Mouse (Mus musculus) embryonic fibroblast, embryonic 13.5 days (primary cell): ENCODE data around the gene Gm13283. TPM values are rescaled to one million over a fixed set of nuclear protein-coding genes. Genes with fewer than 3 reads are reported as not detected.
"Not testable (repeated sequence)": the region's sequence is repeated elsewhere in the genome, so short reads cannot be mapped to it uniquely, and the experiment has no call there.

Source experiments
- H3K27ac ChIP-seq: 2 replicates; pipeline ENCODE4 v1.5.1; 2012; ENCODE audit warnings: low read length, control low read depth, inconsistent platforms; ENCODE audit not compliant: insufficient read depth
- H3K4me1 ChIP-seq: 2 replicates; pipeline ENCODE4 v1.6.1; 2011; ENCODE audit warnings: low read length; ENCODE audit not compliant: control insufficient read depth, insufficient read depth
- H3K4me3 ChIP-seq: 2 replicates; pipeline ENCODE4 v1.5.1; 2011; ENCODE audit warnings: mild to moderate bottlenecking, control low read depth, low read length; ENCODE audit not compliant: insufficient read depth
- CTCF ChIP-seq: IDR thresholded peaks from 2 replicates; pipeline ENCODE4 v1.5.1; 2011; ENCODE audit warnings: mild to moderate bottlenecking, control low read depth, low read length, moderate library complexity, borderline replicate concordance; ENCODE audit not compliant: insufficient read depth
- POLR2A ChIP-seq: IDR thresholded peaks from 2 replicates; pipeline ENCODE4 v1.6.1; 2011; ENCODE audit warnings: low read depth, mild to moderate bottlenecking, control low read depth, low read length, moderate library complexity
- polyA plus RNA-seq: library from polyadenylated mRNA; stranded (reverse); fragments of >200 nt; gene quantifications from 2 replicates; pipeline ENCODE4 v1.2.4, GENCODE M21; 2011; ENCODE audit warnings: low read depth; ENCODE audit not compliant: missing spikeins, insufficient read length

Gm13283 gene
- not detected in 2 replicates for polyA plus RNA-seq

DNA sequence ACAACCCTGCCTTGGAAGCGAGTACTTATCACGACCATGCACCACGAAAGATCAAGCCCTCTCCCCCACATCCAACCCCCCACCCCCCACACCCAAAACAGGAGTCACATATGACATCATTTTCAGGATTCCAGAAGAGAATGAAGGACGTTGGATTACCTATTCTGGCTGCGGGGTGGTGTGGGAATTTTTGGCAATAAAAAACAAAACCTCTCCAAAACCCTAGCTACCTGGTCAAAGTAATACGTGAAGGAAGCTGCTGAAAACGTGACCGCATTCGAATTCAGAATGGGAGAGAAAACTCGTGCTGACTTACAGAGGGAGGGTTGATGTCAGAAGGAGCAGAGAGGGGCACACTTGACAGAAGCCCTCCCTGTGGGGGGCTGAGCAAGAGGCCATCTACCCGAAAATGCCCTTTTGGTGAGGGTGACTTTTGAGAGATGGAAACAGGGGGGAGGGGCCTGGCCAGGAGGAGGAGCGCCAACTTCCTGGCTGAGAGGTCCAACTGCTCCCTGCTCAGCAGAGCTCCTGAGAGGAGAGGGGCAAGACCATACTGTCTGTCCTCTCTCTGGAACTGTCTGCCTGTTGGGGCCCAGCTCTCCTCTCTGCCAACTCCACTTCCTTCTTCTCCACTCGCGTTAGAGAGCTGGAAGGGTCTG lies at the start of gene Gm13283:
TSS of gene Gm13283 (plus strand) at position 510 of the 659 bp plus-strand sequence.
- Histone ChIP-seq H3K27ac (peak within 1 kb of the TSS; percentile 73; the same call in 1 of the 2 replicates), H3K4me3 (peak within 1 kb of the TSS; percentile 27; the same call in 1 of the 2 replicates)
- 0 out of 2 replicates have a peak, but pooled peaks have one; percentile 17 for TF ChIP-seq POLR2A
- not testable (repeated sequence) for H3K4me1 ChIP-seq

DNA sequence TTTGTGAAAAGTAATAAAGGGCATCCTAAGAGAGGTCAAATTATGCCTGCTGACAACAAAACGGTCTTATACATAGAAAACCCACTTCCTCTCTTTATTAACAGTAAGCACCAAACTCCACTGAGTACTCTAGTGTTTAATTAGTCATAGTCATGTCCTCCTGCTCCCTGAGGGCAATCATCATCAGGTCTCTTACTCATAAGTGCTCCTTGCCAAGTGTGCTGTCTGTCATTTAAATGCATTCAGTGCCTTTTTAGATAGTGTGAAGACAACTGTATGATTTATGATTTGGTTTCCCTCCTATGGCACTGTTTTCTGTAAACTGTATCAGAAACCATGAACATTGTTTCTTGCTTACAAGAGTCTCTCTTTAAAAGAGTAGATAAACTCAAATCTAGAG lies 45.6 kb upstream of the Gm13283 start:
- Histone ChIP-seq H3K27ac (no peak overlapping the region), H3K4me3 (no peak overlapping the region), H3K4me1 (no peaks in the 10 kb centered on the region; the same call in 1 of the 2 replicates)
- TF ChIP-seq POLR2A (no peak), CTCF (no peak)

DNA sequence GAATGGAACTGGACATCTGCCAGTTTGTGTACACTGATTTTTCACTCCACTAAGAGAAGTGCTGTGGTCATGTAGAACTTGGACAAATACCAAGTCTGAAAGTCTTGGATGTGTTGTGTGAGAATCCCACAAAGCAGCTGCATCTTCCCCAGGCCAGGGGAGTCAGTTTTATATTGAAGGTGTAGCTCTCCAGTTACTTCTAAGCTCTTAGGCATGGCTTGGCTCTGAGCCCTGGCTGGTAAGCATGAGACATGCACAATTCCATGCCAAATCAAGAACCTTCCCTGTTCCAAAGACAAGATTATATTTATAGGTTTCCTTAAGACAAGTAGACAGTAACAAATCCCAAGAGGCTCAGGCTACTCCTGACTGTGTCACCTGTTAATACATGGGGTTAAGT lies 44.9 kb upstream of the Gm13283 start:
- Histone ChIP-seq H3K4me3 (no peak overlapping the region), H3K4me1 (no peaks in the 10 kb centered on the region; the same call in 1 of the 2 replicates), H3K27ac (no peak overlapping the region)
- no peak for TF ChIP-seq POLR2A
- no peak for TF ChIP-seq CTCF

DNA sequence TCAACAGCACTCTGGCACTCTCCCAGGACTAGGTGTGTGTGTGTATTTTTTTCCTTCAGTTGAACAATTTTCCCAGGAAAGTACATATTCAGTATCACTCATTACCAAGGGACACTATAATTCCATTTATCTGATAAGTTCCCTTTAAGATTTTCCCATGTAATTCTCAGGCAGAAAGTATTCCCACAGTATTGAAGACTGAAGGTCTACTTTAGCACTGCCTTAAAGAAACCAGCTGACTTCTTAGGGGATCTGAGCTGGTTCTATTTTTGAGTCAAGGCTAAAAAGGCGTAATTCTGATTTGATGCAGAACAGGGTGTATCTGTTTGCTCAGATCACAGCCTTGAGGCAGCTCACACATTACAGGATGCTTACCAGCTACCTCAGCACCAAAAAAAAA lies 41.2 kb upstream of the Gm13283 start:
- peak overlapping the region; percentile 69 for H3K4me3 ChIP-seq
- no peak for TF ChIP-seq CTCF
- H3K4me1 ChIP-seq: peaks cover 3% of the 10 kb centered on the region
- H3K27ac ChIP-seq: no peak overlapping the region

DNA sequence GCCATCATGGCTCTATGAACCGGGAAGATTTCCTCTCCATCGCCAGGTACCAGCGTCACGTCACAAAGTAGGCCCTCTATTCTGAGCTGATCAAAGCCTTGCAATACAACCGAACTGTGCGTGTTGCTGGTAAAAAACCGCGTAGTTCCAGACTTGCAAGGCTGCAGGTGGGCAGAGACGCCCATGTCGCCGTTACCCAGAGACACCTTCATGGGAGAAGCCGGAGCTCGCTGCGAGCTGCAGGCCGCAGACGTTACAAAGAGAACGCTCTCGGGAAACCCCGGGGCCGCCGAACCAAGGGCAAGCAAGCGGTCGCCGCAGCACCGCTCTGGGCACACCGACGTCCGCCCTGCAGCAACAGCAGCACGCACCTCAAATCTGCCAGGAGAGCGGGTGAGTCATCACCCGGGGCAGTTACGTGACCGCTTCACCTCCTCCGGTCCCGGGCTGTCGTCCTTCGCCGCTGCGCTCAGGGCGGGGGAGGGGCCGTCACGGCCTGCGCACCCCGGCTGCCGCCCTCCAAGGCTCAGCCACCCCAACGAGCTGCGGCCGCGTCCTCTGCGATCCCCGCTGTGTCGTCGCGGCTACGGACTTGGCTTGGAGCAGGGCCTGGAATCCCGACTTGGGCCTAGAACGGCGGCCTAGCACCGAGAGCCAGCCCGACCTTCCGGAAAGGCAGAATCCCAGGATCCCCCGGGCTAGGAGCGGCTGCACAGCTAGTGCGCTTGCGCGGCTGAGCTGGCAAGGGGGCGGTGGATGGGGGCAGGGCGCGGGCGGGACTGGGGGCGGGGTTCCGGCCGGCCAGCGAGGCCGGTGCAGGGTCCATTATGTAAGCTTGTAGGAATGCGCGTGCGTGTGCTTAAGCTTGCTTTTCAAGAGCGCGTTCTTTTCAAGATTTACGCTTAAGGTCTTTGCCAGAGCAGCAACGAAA lies 37.9 kb upstream of the Gm13283 start, which contains the start of the genes Gm26566 and Klhl9:
TSS of gene Gm26566 (plus strand) at position 15 of the 931 bp plus-strand sequence.
TSS of gene Klhl9 (minus strand) at position 675 of the 931 bp plus-strand sequence.
- H3K4me3 ChIP-seq: peak within 1 kb of the TSS; percentile 93
- TF ChIP-seq POLR2A (peak; percentile 87), CTCF (no peak)
- peaks cover 3% of the 10 kb centered on the region; the same call in 1 of the 2 replicates for H3K4me1 ChIP-seq
- peak within 1 kb of the TSS; percentile 95 for H3K27ac ChIP-seq

DNA sequence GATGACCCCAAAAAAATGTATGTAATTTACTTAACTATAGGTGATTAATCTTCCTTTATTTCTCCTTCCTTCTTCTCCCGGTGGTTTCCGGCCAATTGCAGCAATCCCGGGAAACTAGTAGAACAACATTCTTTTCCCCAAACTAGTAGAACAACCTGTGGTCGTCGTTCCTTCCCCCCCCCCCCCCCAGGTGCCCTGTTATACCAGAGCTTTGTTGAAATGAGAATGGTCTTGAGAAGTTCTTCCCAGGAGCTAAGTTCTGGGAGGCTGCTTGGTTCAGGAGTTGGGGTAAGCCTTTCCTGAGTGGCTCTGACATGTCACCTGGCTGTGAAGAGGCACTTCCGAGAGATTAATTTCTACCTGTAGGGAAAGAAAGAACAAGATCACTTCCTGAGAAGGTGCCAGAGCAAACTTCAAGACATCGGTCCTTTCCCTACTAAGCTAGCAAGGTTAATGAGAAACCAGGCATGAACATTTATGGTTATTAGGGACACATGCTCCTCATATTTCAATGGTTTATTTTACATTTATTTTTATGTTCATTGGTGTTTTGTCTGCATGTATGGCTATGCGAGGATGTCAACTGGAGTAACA lies 36.3 kb upstream of the Gm13283 start:
- no peak overlapping the region for H3K27ac ChIP-seq
- H3K4me1 ChIP-seq: peaks cover 3% of the 10 kb centered on the region; the same call in 1 of the 2 replicates
- TF ChIP-seq POLR2A: no peak
- no peak for TF ChIP-seq CTCF
- H3K4me3 ChIP-seq: no peak overlapping the region

DNA sequence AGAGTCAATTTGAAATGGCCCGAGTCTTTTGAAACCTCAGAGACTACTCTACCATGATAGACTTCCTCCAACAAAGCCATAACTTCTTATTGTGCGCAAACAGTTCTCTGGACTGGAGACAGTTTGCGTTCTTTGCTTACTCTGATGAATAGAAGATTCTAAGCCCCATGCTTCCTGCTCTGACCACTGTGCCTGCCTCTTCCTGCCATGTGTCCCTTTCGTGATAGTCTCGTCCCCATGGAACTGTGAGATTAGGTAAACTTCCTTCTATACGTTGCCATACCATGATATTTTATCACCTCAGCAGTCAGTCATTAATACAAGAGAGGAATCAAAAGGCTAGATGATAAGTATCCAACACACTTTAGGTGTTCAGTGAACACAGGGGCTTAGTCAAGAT lies 33.2 kb upstream of the Gm13283 start:
- no peaks in the 10 kb centered on the region for H3K4me1 ChIP-seq
- no peak overlapping the region for H3K4me3 ChIP-seq
- no peak for TF ChIP-seq POLR2A
- TF ChIP-seq CTCF: no peak
- no peak overlapping the region for H3K27ac ChIP-seq

DNA sequence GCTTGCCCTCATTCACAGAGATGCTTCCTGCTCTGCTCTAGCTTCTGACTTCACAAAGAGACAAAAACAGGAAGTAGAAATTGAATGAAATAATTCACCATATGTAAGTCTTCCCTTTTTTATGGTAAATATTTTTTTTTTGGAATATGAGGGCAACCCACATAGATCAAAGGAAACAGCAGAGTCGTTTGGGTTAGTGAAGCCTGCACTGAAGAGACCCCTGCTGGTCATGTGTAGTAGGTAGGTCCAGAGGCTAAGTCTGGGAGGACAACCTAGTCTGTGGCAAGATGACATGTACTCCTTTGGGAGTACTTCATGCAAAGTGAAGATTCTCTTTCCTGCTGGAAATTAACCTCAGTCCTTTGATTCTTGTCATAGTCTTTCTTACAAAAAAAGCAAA lies 32.6 kb upstream of the Gm13283 start:
- TF ChIP-seq POLR2A (no peak), CTCF (0 out of 2 replicates have a peak, but pooled peaks have one; percentile 26)
- H3K27ac ChIP-seq: no peak overlapping the region
- H3K4me1 ChIP-seq: no peaks in the 10 kb centered on the region
- H3K4me3 ChIP-seq: no peak overlapping the region

DNA sequence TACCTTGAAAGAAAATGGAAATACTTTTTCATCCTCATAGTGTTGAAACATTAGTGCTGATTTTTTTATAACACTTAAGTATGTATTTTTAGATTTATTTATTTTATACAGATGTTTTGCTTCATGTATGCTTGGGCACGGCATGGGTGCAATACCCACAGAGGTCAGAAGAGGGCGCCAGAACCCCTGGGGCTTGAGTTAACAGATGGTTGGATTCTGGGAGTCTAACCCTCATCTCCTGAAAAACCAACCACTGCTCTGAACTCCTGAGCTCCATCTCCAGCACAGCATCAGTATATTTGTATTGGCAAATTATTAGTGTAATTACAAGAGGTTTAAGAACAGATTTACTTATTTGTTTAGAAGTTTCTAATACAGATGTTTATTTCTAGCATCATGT lies 21.4 kb upstream of the Gm13283 start:
- Histone ChIP-seq H3K27ac (no peak overlapping the region), H3K4me1 (no peaks in the 10 kb centered on the region), H3K4me3 (no peak overlapping the region)
- TF ChIP-seq CTCF (peak; percentile 62; the same call in 1 of the 2 replicates), POLR2A (no peak)
